Mouse (Mus musculus) yolk sac, embryonic 10.5 days (tissue): Measurements from ENCODE around the gene Spef1.

Experiments
- DNase-seq: peaks from one replicate; pipeline ENCODE4 v3.0.0-alpha.2; 2017; ENCODE audit warnings: low spot score

Gene Spef1

DNA sequence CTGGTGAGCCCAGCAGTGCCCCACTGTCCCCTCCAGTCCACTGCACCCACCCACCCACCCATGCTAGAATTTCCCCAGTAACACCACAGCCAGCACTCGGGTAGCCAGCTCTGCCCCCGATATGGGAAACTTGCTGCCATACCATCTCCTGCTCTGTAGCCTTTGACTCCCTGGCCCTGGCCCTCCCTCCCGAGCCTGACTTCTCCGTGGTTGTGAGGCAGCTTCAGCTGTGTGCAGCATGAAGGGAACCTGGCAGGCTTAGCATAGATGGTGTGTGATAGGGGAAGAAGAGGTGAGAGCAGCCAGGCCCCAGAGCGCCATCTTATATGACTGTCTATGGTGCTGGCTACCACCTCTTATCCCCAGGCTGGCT lies 46.6 kb downstream of the Spef1 start:
- DNase-seq = no peak

DNA sequence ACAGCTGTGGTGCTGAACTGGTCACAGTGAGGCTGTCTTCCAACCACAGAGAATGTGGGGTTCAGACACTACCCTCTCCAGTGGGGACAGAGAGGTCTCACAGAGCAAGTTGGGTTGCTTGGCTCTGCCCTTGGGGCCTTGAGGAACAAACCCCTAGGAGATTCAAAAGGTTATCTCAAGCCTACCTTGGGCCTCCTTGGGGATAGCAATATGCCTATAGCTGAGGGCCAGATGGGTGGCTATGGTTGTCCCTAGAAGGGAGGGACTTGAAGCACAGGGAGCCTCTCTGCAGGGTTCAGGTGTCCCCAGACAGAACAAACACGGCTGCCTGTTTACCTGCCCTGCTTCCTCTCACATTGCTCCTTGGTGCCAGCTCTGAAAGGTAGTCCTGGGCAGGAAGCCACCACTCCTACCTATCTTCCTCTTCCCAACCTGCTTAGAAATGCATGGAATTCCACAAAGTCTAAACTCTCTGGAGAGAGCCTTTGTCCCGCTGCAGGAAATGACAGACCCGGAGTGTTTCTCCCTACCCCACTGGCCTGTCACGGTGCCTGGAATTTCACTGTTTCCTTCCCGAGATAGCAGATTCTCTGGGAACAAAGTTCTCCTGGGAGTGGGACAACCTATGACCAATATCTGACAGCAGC lies 47.1 kb downstream of the Spef1 start:
- no peak for DNase-seq

DNA sequence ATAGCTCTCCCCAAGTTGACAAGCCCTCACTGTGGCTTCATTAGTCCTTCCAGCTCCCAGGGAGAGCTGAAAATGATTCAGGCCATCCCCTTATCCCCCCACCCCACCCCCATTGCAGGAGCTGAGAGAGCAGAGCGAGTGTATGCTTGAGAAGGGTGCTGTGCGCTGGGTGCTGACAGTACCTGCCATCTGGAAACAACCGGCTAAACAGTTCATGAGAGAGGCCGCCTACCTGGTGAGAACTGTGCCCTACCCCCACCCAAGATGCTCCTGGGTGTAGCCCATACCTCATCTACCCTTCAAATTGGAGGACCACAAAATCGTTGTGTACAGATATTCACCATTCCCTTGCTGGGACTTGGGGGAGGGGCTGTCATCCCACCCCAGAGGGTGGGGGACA lies 47.8 kb downstream of the Spef1 start:
- DNase-seq = no peak

DNA sequence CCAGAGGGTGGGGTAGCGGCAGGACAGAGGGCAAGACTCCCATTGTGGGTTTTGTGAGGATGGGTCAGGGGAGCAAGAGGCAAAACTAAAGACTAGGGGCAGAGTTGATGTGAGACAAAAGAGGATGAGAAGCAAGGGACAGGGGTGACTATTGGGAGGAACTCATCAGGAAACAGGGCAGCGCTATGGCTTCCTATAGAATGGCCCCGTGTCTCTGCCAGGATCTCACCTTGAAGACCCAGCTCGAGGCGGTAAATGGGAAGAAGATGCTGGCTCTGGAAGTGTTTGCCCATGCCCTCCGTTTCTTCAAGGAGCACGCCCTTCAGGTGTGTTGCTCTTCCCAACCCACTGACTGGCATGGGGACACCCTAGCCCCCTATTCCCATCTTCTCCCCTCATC lies 48.3 kb downstream of the Spef1 start:
- no peak for DNase-seq

DNA sequence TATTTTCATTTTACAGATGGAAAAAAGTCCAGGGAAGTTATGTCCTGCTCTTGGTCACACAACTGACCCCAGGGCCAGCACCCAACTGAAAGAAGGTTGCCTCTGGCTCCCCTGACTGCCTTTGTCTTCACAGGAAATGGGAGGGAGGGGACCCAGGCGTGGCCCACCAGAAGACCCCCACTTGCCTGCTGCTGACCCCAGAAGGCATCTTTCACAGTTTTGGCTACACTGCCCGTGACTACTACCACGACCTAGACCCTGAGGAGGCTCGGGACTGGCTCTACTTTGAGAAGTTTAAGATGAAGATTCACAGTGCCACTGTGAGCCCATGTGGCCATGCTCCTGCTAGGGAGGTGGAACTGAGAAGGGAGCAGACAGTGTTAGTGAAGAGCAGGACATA lies 48.8 kb downstream of the Spef1 start:
- DNase-seq = no peak

DNA sequence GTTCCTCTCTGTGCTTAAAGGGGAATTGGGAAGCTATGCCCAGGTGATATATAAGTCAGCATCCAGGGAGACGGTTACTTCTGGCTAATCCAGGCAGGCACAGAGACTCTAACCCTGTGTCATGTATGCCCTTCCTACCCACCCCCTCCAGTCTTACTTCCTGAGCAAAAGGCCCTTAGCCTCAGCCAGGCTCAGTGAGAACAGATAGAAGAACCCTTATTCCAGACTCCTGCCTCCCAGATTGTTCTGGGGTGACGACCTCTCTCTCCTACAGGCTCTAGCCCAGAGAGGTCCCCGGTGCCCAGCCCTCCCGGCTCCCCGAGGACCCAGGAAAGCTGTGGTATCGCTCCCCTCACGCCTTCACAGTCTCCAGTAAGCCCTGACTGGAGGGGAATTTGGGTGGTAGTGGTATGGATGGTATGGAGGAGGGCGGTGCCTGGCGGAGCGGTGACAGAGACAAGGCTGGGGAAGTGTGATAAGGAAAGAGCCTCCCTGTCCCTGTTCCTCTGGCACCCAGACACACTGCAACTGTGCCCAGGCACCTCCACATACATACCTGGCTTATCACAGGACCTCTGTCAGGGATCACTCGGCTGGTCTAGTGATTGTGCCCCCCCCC lies 51.5 kb downstream of the Spef1 start:
- no peak for DNase-seq

DNA sequence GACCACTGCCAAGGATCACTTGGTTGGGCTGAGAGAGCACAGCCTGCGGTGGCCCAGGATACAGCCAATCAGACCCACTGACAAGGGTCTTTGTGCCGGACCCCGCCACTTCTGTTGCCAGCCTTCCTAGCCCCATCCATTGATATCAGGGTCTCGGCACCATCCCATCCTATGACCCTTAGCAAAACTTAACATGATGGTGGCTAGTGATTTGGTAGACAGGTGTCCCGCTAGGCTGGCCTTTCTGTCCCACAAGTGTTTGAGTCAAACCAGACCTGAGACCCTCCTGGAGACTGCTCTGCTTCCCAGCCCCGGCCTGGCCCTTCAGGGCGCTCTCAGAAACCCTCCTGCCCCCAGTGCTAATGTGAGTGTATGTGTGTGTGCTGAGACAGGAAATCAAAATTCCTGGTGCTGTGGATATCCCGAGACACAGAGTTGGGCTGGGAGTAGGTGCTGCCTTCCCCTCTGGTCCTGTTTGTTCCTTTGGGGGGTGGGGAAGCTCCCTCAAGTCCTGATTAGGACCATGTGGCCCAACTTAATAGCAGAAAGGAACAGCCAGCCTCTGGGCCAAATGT lies 52.2 kb downstream of the Spef1 start:
- no peak for DNase-seq

DNA sequence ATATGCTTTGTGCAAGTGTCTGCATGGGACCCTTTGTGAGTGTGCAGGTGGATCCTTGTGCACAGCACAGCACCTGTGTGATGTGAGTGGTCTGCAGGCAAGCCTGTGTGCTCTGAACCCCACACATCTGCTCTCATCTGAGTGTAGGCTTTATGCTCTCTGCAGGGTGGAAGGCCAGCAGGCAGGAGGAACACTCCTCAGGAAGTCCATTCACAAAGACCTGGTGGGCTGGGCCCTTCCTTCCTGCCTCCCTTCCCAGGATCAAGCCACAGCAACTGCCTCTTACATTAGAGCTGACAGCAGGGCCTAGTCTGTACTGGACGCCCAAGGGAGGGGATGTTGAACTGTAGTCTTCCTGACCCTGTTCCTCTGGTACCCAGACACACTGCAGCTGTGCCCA lies 52.7 kb downstream of the Spef1 start:
- DNase-seq = no peak

DNA sequence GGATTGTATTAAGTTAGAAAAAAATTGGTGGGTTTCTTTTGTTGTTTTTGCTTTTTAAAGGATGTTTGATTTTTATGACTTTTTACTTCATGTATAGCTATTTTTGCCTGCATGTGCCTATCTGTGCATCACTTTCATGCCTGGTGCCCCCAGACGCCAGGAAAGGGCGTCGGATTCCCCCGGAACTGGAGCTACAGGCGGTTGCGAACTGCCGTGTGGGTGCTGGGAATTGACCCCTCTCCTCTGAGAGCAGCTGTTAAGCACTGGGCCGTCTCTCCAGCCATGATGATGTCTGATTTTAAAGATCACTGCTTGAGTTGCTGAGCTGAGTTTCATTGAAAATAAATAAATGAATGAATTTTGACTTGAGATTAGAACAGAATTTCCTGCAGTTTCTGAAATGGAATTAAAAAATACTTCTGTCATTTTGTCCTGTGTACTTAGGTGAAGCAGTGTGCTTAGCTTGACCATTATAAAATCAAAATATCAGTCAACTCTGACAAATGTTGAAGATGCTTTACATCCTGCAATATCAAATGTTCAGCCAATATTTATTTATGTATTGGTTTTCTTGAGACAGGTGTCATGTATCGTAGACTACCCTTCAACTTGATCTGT lies 54.0 kb downstream of the Spef1 start, which contains the start of gene Gm11037:
TSS of gene Gm11037 (plus strand) at position 568 of the 618 bp plus-strand sequence.
- no peak for DNase-seq

DNA sequence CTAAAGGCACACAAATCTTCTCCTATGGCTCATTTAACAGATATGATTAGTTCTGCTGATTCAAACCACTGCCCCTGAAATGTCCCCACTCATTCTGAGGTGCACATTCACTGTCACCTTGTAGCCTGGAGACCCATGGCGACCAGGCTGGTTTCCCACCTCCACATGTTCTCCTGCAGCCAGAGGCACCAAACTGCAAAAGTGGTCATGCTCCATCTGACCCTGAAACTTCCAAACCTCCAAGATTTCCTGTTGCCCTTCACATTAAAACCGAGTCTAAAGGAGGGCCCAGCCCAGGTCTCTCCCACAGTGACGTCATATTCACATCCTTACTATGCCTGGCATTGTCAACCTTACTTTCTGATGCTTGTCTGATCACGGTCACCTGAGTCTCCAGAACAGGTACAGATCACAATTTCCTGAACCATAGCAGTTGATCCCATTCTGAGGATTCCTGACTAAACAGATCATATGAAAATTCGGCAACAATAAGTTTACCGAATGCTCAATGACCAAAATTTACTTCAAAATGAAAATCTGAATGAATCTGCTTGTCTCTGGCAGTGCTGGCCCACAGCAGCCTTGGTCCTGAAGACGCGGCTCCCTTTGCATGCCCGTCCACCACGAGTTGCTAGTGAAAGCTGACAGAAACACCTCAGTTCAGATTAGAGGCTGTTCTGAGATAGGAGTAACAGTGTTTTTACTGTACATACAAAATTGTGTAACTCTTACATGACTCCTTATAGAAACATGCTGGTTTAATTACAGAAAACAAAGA lies 54.8 kb downstream of the Spef1 start:
- DNase-seq = no peak

DNA sequence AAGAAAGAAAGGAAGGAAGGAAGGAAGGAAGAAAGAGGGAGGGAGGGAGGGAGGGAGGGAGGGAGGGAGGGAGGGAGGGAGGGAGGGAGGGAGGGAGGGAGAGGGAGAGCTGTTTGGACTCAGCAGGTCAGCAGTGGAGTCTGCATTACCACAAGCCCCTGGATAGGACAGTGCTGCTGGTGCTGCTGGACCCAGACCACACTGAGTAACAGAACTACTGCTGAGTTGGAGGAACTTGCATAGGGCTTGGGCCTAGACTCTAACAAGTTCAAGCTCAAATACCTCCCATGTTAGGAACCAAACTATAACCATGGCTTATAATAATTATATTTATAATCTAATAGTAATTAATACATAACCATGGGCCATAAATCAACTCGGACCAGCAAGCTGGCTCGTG lies 56.2 kb downstream of the Spef1 start:
- no peak for DNase-seq

DNA sequence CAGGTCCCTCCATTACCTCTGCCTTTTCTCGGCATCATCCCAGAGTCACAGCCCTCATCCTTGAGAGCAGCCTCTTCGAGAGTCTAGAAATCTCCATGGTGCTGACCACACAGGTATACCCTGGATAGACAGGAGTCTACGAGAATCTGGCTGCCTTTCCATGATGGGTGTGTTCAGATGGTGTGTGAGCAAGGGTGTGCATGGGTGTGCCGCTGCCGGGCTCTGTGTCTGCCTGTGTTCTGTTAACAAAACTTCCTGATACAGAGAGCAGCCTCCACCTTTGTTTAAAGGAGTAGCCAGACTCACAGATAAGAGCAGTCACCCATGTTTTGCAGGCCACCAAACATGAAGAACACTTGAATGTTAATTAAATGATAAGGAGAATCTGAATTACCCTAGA lies 57.2 kb downstream of the Spef1 start:
- DNase-seq = no peak

DNA sequence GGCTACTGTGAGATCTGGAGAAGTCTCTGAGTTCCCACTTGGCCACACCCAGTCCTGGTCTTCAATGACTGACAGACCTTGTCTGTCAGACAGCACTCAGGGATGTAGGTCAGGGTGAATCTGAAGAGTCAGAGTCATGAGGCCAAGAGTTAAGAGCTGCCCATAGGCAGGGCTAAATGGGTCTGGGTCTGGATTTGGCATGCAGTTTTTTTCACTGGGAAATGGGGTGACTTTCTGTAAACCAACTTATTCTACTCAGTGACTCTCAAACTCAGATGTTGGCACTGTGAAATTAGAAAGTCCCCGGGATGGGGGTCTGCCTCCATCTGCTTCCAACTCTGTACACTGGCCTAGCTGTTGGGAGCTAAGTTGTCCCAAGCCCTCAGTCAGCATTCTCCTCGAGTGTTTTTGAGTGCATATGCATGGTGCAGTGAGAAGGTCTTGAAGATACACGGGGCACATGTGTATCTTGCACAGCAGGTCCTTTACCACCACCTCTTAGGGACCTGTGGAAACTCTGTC lies 58.4 kb downstream of the Spef1 start:
- no peak for DNase-seq

DNA sequence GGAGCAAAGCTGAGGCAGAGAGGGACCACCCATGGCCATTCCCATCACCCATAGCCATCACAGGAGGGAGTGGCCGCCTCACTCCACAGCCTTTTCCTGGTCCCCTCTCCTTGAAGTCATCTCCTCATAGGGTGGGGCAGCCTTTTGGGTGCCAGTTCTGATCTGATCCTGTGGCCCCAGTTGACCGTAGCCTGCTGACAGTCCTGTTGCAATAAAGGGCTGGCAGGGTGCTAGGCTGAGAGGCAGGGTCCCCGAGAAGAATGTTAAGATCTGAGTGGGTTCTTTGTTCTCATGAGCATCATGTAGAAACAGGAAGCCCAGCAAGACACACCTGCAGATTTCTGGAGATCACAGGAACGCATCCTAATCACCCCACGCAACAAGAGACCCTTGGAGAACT lies 58.9 kb downstream of the Spef1 start:
- DNase-seq = no peak

DNA sequence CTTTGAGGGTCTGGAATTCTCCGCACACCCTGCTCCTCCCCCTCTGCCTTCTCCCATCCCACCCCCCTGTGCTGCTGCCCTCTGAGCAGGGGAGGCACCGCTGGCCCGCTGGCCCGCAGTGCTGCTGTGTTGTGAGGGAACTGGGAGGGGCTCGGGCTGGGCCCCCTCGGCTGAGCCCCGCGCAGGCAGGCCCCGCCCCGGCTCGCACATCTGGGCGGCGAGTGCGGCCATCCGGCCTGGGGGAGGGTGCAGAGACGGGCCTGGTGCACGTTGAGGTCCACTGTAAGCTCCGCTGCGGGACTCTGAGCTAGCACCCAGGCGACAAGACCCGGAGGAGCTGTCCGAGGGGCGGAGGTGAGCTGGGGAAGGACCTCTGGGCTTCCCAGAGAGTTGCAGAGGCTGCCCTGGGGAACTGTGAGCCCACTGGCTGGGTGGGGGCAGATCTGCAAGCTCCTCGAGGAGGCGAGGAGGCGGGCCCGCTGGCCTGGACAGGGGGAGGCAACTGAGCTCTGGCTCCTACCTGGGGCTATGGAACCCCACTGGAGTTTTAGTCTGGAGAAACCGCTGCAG lies 59.8 kb downstream of the Spef1 start, which contains the start of gene Hspa12b:
TSS of gene Hspa12b (plus strand) at position 120 of the 570 bp plus-strand sequence.
- DNase-seq = peak; percentile 83

DNA sequence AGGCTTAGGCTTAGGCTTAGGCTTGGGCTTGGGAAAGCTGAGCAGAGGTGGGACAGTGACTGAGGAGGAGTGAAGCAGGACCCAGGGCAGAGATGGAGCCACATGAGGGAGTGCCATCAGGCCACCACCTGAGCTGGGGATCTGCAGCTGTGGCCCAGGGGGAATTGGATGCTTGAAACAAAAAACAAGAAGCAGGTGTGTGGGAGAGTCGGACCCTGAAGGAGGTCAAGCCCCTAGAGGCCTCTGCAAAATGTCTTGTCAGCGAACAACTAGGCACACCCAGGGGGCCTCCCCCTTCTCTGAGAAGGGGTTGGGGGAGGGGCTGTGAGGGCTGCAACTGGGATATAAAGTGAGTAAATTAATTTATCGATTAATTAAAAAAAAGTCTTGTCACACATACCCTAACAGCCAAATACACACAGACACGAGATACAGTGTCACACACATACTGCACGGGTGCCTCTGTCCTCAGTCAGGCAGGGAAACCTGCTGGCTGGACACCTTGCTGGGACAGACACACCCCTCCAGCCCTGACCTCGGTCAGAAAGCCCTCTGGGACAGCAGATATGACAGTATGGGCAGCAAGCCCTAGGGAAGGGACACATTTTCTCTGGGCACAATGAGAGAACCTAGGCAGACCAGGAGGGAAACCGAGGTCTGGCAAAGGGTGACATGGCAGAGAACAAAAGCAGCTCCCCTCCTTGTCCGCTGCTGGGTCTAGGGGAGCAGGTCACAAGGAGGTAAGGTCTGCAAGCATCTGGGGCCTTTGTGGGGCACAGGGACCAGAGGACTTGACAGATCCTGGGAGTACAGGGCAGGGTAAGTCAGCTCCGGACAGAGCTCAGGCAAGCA lies 60.9 kb downstream of the Spef1 start:
- DNase-seq = no peak

DNA sequence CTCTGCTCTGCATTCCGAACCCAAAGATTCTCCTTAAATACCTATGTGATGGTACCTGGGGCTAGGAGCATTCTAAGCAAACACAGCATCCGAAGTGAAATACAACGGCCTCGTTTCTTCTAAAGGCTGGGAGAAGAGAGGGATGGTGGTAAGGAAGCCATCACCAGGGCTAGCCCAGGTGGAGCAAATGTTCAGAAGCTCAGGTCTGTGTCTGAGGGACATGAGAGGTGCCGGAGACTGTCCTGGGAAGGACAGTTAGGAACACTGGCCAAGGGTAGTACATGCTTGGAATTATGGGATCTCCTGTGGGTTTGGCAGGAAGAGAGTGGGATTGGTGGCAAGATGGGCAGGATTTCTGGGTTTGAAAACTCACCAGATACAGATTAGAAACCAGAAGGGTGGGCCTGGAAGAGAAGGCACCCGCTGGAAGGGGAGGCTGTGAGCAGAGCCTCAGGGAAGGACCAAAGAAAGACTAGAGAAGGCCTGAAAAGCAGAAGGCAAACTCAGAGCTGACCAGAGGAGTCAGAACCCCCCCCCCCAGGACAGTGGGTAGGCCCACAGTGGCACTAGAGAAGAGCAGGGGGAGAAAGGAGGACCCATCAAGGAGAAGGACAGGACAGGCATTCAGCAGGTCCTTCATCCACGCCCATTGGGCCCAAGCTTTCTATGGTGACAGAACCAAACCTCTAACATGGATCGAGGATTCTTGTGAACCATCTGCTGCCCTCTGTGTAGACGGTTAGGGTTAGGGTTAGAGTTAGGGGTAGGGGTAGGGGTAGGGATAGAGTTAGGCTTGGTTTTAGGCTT lies 61.7 kb downstream of the Spef1 start:
- DNase-seq = no peak

DNA sequence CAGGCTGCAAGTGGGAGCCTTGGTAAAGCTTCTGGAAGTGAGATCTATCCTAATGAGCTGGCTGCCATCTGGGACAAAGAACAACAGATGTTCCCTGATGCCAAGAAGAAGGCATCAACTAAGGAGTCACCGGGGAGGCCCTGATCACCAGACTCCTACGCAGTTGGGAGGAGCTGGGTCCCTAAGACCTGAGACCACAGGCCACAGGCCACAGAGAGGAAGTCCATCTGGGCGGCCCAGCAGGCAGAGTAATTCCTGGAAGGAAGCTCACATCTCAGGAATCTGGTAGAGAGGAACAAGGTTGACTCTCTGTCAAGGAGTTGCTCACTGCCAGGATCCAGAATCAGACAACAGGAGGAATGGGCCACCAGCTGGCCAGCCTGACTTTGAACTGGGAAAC lies 62.9 kb downstream of the Spef1 start:
- no peak for DNase-seq
